Mouse (Mus musculus) midbrain, embryonic 12.5 days (tissue): ENCODE measurements around the gene Gm33815. TPM values are rescaled to one million over a fixed set of nuclear protein-coding genes. Genes with fewer than 3 reads are reported as not detected.
"Not testable (repeated sequence)": the region's sequence is repeated elsewhere in the genome, so short reads cannot be mapped to it uniquely, and the experiment has no call there.

Experiments used
- ATAC-seq: fragments of 200-750 bp; cut with Nextera tagmentation; 2 replicates; pipeline ENCODE4 v1.8.0; 2017; ENCODE audit warnings: low read depth, moderate TSS enrichment, moderate library complexity; ENCODE audit not compliant: low FRiP score
- H3K27ac ChIP-seq: fragments of 300-500 bp; sonication (generic); replicated peaks from 2 replicates; pipeline ENCODE4 v1.5.1; 2016; ENCODE audit warnings: mild to moderate bottlenecking
- H3K27me3 ChIP-seq: fragments of 300-500 bp; sonication (generic); 2 replicates; pipeline ENCODE4 v1.6.1; 2016; ENCODE audit warnings: mild to moderate bottlenecking
- H3K36me3 ChIP-seq: fragments of 300-500 bp; sonication (generic); 2 replicates; pipeline ENCODE4 v1.6.1; 2016
- H3K4me1 ChIP-seq: fragments of 300-500 bp; sonication (generic); 2 replicates; pipeline ENCODE4 v1.6.1; 2016
- H3K4me2 ChIP-seq: fragments of 300-500 bp; sonication (generic); replicated peaks from 2 replicates; pipeline ENCODE4 v1.6.1; 2016; ENCODE audit warnings: mild to moderate bottlenecking, moderate library complexity
- H3K4me3 ChIP-seq: fragments of 300-500 bp; sonication (generic); 2 replicates; pipeline ENCODE4 v1.5.1; 2016; ENCODE audit warnings: mild to moderate bottlenecking
- H3K9ac ChIP-seq: fragments of 300-500 bp; sonication (generic); replicated peaks from 2 replicates; pipeline ENCODE4 v1.6.1; 2016; ENCODE audit warnings: mild to moderate bottlenecking, moderate library complexity
- H3K9me3 ChIP-seq: fragments of 300-500 bp; sonication (generic); 2 replicates; pipeline ENCODE4 v1.6.1; 2016; ENCODE audit warnings: mild to moderate bottlenecking
- WGBS: fragments of 180-500 bp; shearing (Covaris S2); methylation state at CpG from one replicate; pipeline ENCODE4 v1.1.7; 2016; 5-methylcytosine and 5-hydroxymethylcytosine counted together
- polyA plus RNA-seq: library from polyadenylated mRNA; unstranded; fragments of >200 nt; fragmentation: Nextera tagmentation; extraction: Ambion mirVana; gene quantifications from 2 replicates; pipeline ENCODE4 v1.2.1, GENCODE M21; 2016

Gene Gm33815
- not detected in 2 replicates for polyA plus RNA-seq

GRCm38 (mm10) chrY:69320832-69321231 is at the start of gene Gm33815:
Gm33815 (plus strand) TSS chrY:69321132.
- not testable (repeated sequence) for H3K9ac ChIP-seq, H3K9me3 ChIP-seq, H3K36me3 ChIP-seq, H3K27me3 ChIP-seq, H3K27ac ChIP-seq, H3K4me1 ChIP-seq, H3K4me2 ChIP-seq, H3K4me3 ChIP-seq, ATAC-seq
- WGBS, result no CpG with 5 or more reads among the region's 1 CpGs
